Mouse (Mus musculus): Measurements from ENCODE around the gene Pde3a. TPM values are rescaled to one million over a fixed set of nuclear protein-coding genes. Genes with fewer than 3 reads are reported as not detected.
"Not testable (repeated sequence)": the region's sequence is repeated elsewhere in the genome, so short reads cannot be mapped to it uniquely, and the experiment has no call there.

The Pde3a gene
- polyA plus RNA-seq, 1 experiment from 2014 or later, result 4.2 TPM

- H3K4me1 ChIP-seq, result peaks cover 17% of the 10 kb centered on the region
- no peak for ATAC-seq (ENCODE audit: low FRiP score, low read depth)
- H3K9me3 ChIP-seq, result 0 out of 2 replicates have a peak, but pooled peaks cover under 1% of the 10 kb centered on the region
- H3K4me2 ChIP-seq (replicated peaks), result no peak overlapping the region
- 54% methylated on average over 2 of the region's 2 CpGs for WGBS
- no peaks in the 10 kb centered on the region for H3K27me3 ChIP-seq
- H3K36me3 ChIP-seq, result no peaks in the 10 kb centered on the region
- no peak overlapping the region for H3K27ac ChIP-seq
- no peak overlapping the region for H3K9ac ChIP-seq
- H3K4me3 ChIP-seq, result no peak overlapping the region
These were observed 59.4 kb downstream of the Pde3a start for GRCm38 (mm10) chr6:141308451-141308850.

GRCm38 (mm10) chr6:141309872-141310271 is 60.8 kb downstream of the Pde3a start:
- Histone ChIP-seq H3K9me3 (0 out of 2 replicates have a peak, but pooled peaks cover 4% of the 10 kb centered on the region), H3K4me3 (no peak overlapping the region), H3K27me3 (no peaks in the 10 kb centered on the region), H3K27ac (no peak overlapping the region), H3K9ac (no peak overlapping the region), H3K36me3 (no peaks in the 10 kb centered on the region; the same call in 1 of the 2 replicates), H3K4me1 (peaks cover 16% of the 10 kb centered on the region), H3K4me2 (replicated peaks) (no peak overlapping the region)
- 44% methylated on average over 3 of the region's 3 CpGs for WGBS
- ATAC-seq (ENCODE audit: low FRiP score, low read depth), result no peak

GRCm38 (mm10) chr6:141310351-141310750 is 61.3 kb downstream of the Pde3a start:
- no peak overlapping the region for H3K4me3 ChIP-seq
- no peak for ATAC-seq (ENCODE audit: low FRiP score, low read depth)

GRCm38 (mm10) chr6:141311615-141312014 is 62.5 kb downstream of the Pde3a start:
- Histone ChIP-seq H3K4me2 (replicated peaks) (no peak overlapping the region), H3K9ac (no peak overlapping the region), H3K27ac (no peak overlapping the region), H3K4me3 (no peak overlapping the region), H3K36me3 (no peaks in the 10 kb centered on the region; the same call in 1 of the 2 replicates), H3K27me3 (no peaks in the 10 kb centered on the region), H3K9me3 (0 out of 2 replicates have a peak, but pooled peaks cover 4% of the 10 kb centered on the region), H3K4me1 (peaks cover 9% of the 10 kb centered on the region)
- ATAC-seq (ENCODE audit: low FRiP score, low read depth), result no peak
- WGBS, result 57% methylated on average over 6 of the region's 6 CpGs

More at GRCm38 (mm10) chr6:141310351-141310750, 61.3 kb downstream of the Pde3a start:
- Histone ChIP-seq H3K4me1 (peaks cover 11% of the 10 kb centered on the region), H3K27me3 (no peaks in the 10 kb centered on the region), H3K36me3 (no peaks in the 10 kb centered on the region; the same call in 1 of the 2 replicates), H3K27ac (no peak overlapping the region), H3K9ac (no peak overlapping the region), H3K9me3 (0 out of 2 replicates have a peak, but pooled peaks cover 4% of the 10 kb centered on the region), H3K4me2 (replicated peaks) (no peak overlapping the region)
- 40% methylated on average over 6 of the region's 6 CpGs for WGBS

- no peak for ATAC-seq (ENCODE audit: low FRiP score, low read depth)
- no peak overlapping the region for H3K4me3 ChIP-seq
- WGBS, result 91% methylated on average over 4 of the region's 4 CpGs
These were observed 64.0 kb downstream of the Pde3a start for GRCm38 (mm10) chr6:141313112-141313511.

GRCm38 (mm10) chr6:141318440-141318839 is 69.4 kb downstream of the Pde3a start:
- Histone ChIP-seq H3K9ac (no peak overlapping the region), H3K27me3 (no peaks in the 10 kb centered on the region), H3K4me3 (no peak overlapping the region), H3K4me2 (replicated peaks) (no peak overlapping the region), H3K4me1 (peaks cover 5% of the 10 kb centered on the region; the same call in 1 of the 2 replicates), H3K36me3 (no peaks in the 10 kb centered on the region; the same call in 1 of the 2 replicates), H3K9me3 (0 out of 2 replicates have a peak, but pooled peaks cover 4% of the 10 kb centered on the region), H3K27ac (no peak overlapping the region)
- no peak for ATAC-seq (ENCODE audit: low FRiP score, low read depth)
- 40% methylated on average over 3 of the region's 3 CpGs for WGBS

More at GRCm38 (mm10) chr6:141313112-141313511, 64.0 kb downstream of the Pde3a start:
- Histone ChIP-seq H3K27me3 (no peaks in the 10 kb centered on the region), H3K4me2 (replicated peaks) (no peak overlapping the region), H3K9ac (no peak overlapping the region), H3K9me3 (0 out of 2 replicates have a peak, but pooled peaks cover 4% of the 10 kb centered on the region), H3K4me1 (peaks cover 9% of the 10 kb centered on the region), H3K27ac (no peak overlapping the region), H3K36me3 (no peaks in the 10 kb centered on the region; the same call in 1 of the 2 replicates)

- Histone ChIP-seq H3K9ac (no peak overlapping the region), H3K4me3 (no peak overlapping the region), H3K27ac (no peak overlapping the region), H3K36me3 (no peaks in the 10 kb centered on the region), H3K4me2 (replicated peaks) (no peak overlapping the region), H3K9me3 (no peaks in the 10 kb centered on the region), H3K4me1 (peaks cover 5% of the 10 kb centered on the region; the same call in 1 of the 2 replicates), H3K27me3 (no peaks in the 10 kb centered on the region)
- no peak for ATAC-seq (ENCODE audit: low FRiP score, low read depth)
- 90% methylated on average over 3 of the region's 3 CpGs for WGBS
These were observed 72.2 kb downstream of the Pde3a start for GRCm38 (mm10) chr6:141321253-141321652.

GRCm38 (mm10) chr6:141322961-141323360 is 73.9 kb downstream of the Pde3a start:
- 40% methylated on average over 4 of the region's 4 CpGs for WGBS
- ATAC-seq (ENCODE audit: low FRiP score, low read depth), result no peak
- Histone ChIP-seq H3K9ac (no peak overlapping the region), H3K4me2 (replicated peaks) (no peak overlapping the region), H3K4me1 (peaks cover 5% of the 10 kb centered on the region; the same call in 1 of the 2 replicates), H3K27ac (no peak overlapping the region), H3K9me3 (no peaks in the 10 kb centered on the region), H3K36me3 (no peaks in the 10 kb centered on the region), H3K27me3 (no peaks in the 10 kb centered on the region), H3K4me3 (no peak overlapping the region)

GRCm38 (mm10) chr6:141327134-141327533 is 78.1 kb downstream of the Pde3a start:
- not testable (repeated sequence) for H3K4me3 ChIP-seq; H3K4me2 ChIP-seq (replicated peaks); H3K36me3 ChIP-seq; H3K27ac ChIP-seq; H3K27me3 ChIP-seq; H3K4me1 ChIP-seq; ATAC-seq (ENCODE audit: low FRiP score, low read depth); H3K9ac ChIP-seq; H3K9me3 ChIP-seq
- WGBS, result 94% methylated on average over 2 of the region's 2 CpGs

- no peak for ATAC-seq (ENCODE audit: low FRiP score, low read depth)
- H3K36me3 ChIP-seq, result no peaks in the 10 kb centered on the region
- no peaks in the 10 kb centered on the region for H3K4me1 ChIP-seq
- no peak overlapping the region for H3K27ac ChIP-seq
- H3K9me3 ChIP-seq, result no peaks in the 10 kb centered on the region
- H3K4me3 ChIP-seq, result no peak overlapping the region
- WGBS, result 87% methylated on average over 3 of the region's 3 CpGs
- H3K4me2 ChIP-seq (replicated peaks), result no peak overlapping the region
- no peaks in the 10 kb centered on the region for H3K27me3 ChIP-seq
- no peak overlapping the region for H3K9ac ChIP-seq
These were observed 79.0 kb downstream of the Pde3a start for GRCm38 (mm10) chr6:141328071-141328470.

- H3K36me3 ChIP-seq, result no peaks in the 10 kb centered on the region
- H3K4me2 ChIP-seq (replicated peaks), result no peak overlapping the region
- H3K27ac ChIP-seq, result no peak overlapping the region
- no peaks in the 10 kb centered on the region for H3K4me1 ChIP-seq
- no peak overlapping the region for H3K9ac ChIP-seq
- WGBS, result 46% methylated on average over 2 of the region's 2 CpGs
- no peaks in the 10 kb centered on the region for H3K9me3 ChIP-seq
- no peaks in the 10 kb centered on the region for H3K27me3 ChIP-seq
- ATAC-seq (ENCODE audit: low FRiP score, low read depth), result no peak
- H3K4me3 ChIP-seq, result no peak overlapping the region
These were observed 82.4 kb downstream of the Pde3a start for GRCm38 (mm10) chr6:141331464-141331863.

GRCm38 (mm10) chr6:141332613-141333165 is 83.6 kb downstream of the Pde3a start:
- no peak for ATAC-seq (ENCODE audit: low FRiP score, low read depth)
- Histone ChIP-seq H3K4me3 (no peak overlapping the region), H3K27ac (no peak overlapping the region)

GRCm38 (mm10) chr6:141333245-141333644 is 84.2 kb downstream of the Pde3a start:
- no peak for ATAC-seq (ENCODE audit: low FRiP score, low read depth)
- H3K4me1 ChIP-seq, result no peaks in the 10 kb centered on the region
- no peak overlapping the region for H3K27ac ChIP-seq
- H3K4me3 ChIP-seq, result no peak overlapping the region
- H3K36me3 ChIP-seq, result no peaks in the 10 kb centered on the region
- H3K27me3 ChIP-seq, result no peaks in the 10 kb centered on the region
- H3K4me2 ChIP-seq (replicated peaks), result no peak overlapping the region
- WGBS, result 67% methylated on average over 3 of the region's 3 CpGs
- H3K9me3 ChIP-seq, result no peaks in the 10 kb centered on the region
- no peak overlapping the region for H3K9ac ChIP-seq

More at GRCm38 (mm10) chr6:141332613-141333165, 83.6 kb downstream of the Pde3a start:
- H3K4me2 ChIP-seq (replicated peaks), result no peak overlapping the region
- H3K9ac ChIP-seq, result no peak overlapping the region
- H3K36me3 ChIP-seq, result no peaks in the 10 kb centered on the region
- WGBS, result 79% methylated on average over 4 of the region's 4 CpGs
- no peaks in the 10 kb centered on the region for H3K4me1 ChIP-seq
- H3K27me3 ChIP-seq, result no peaks in the 10 kb centered on the region
- H3K9me3 ChIP-seq, result no peaks in the 10 kb centered on the region

Data from limb, embryonic 13.5 days (tissue).